Mouse (Mus musculus): ENCODE results near the gene Ttc6.
A peak's percentile ranks its signal among the peaks of the same experiment; 100 is the strongest.

Gene Ttc6

GRCm38 (mm10) chr12:57662986-57663674 is 99.2 kb downstream of the Ttc6 start:
- DNase-seq (ENCODE audit: inconsistent ontology term): no peak

GRCm38 (mm10) chr12:57672414-57672813 is 108.5 kb downstream of the Ttc6 start:
- no peak for DNase-seq (ENCODE audit: inconsistent ontology term)

GRCm38 (mm10) chr12:57684967-57685423 is 121.1 kb downstream of the Ttc6 start:
- DNase-seq (ENCODE audit: inconsistent ontology term): no peak

GRCm38 (mm10) chr12:57709966-57710365 is 146.1 kb downstream of the Ttc6 start:
- DNase-seq (ENCODE audit: inconsistent ontology term): no peak

GRCm38 (mm10) chr12:57764720-57765119 is 200.8 kb downstream of the Ttc6 start:
- DNase-seq (ENCODE audit: inconsistent ontology term): no peak

GRCm38 (mm10) chr12:57776290-57776997 is 212.5 kb downstream of the Ttc6 start:
- peak; percentile 72 for DNase-seq (ENCODE audit: inconsistent ontology term)

- DNase-seq (ENCODE audit: inconsistent ontology term): peak; percentile 5
These were observed 218.0 kb downstream of the Ttc6 start for GRCm38 (mm10) chr12:57781926-57782325.

GRCm38 (mm10) chr12:57787471-57787870 is 223.6 kb downstream of the Ttc6 start:
- DNase-seq (ENCODE audit: inconsistent ontology term): peak; percentile 24
